Mouse (Mus musculus) bone marrow, adult 2 months (tissue): ENCODE data around the gene Prox1.

Experiments used
- CTCF ChIP-seq: fragments of 200-500 bp; IDR thresholded peaks from 2 replicates; pipeline ENCODE4 v1.5.1; 2011; ENCODE audit warnings: low read length, control low read depth; ENCODE audit not compliant: control insufficient read depth, insufficient read depth
- POLR2A ChIP-seq: fragments of 200-500 bp; IDR thresholded peaks from 2 replicates; pipeline ENCODE4 v1.6.1; 2011; ENCODE audit warnings: low read depth, mild to moderate bottlenecking, control low read depth, low read length, borderline replicate concordance; ENCODE audit not compliant: control insufficient read depth

DNA sequence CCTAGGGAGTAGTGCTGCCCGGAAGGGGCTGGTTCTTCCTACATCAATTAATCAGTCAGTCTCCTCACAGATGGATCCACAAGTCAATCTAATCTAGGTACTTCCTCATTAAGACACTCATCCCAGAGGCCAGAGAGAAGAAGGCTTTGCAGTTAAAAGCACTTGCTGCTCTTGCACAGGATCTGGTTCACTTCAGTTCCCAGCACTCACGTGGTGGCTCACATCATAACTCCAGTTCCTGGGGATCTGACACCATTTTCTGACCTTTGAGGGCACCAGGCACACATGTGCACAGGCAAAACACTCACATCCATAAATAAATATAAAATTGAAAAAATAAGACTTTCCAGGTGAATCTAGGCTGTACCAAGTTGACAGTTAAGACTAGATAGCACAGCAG lies 27.7 kb upstream of the Prox1 start:
- TF ChIP-seq POLR2A (no peak), CTCF (no peak)
